Mouse (Mus musculus): ENCODE data around the gene Dpp10. TPM values are rescaled to one million over a fixed set of nuclear protein-coding genes. Genes with fewer than 3 reads are reported as not detected.

The Dpp10 gene
- polyA plus RNA-seq, 1 experiment from 2014 or later, result 6.9 TPM

DNA sequence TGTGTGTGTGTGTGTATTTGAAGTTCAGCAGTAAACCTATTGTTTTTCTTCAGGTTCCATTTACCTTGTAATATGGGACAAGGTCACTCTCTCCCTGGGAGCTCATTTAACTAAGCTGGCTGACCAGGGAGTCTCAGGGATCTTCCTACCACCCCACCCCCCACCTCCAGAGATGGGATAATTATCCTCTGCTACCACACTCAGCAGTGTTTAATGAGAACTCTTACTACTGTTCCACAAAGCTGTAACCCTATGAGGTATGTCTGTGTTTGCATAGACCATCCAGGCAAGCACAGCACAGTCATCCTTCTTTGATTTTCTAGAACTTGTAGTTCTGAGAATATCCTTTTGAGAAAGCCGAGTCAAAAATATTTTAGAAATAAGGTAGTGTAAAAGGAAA lies 471.6 kb downstream of the Dpp10 start:
- no peak overlapping the region for H3K27ac ChIP-seq (replicated peaks)
- no peak overlapping the region for H3K9ac ChIP-seq (replicated peaks)
- H3K4me2 ChIP-seq (replicated peaks), result no peak overlapping the region
- no peaks in the 10 kb centered on the region for H3K4me1 ChIP-seq
- no peaks in the 10 kb centered on the region for H3K9me3 ChIP-seq
- H3K36me3 ChIP-seq, result no peaks in the 10 kb centered on the region
- WGBS, result 79% methylated on average over 1 of the region's 1 CpGs
- no peak for ATAC-seq (replicated peaks)
- H3K27me3 ChIP-seq, result no peaks in the 10 kb centered on the region
- H3K4me3 ChIP-seq, result no peak overlapping the region

DNA sequence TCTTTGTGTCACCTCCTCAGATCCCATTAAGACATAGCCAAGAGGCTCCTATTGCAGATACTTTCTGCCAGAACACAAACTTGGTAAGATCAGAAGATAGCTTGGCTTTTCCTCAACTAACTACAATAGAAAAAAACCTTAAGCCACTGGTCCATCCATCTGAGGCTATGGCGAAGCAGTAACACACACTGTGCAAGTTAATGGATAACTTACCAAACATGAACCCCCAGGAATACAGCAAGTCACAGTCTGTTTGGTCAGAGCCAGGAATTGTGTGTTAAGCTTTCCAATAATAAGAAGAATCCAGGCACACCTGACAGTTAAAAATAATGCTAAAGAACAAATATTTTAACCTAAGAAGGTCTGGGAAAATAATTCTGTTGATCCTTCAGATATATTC lies 502.9 kb downstream of the Dpp10 start:
- Histone ChIP-seq H3K4me3 (no peak overlapping the region), H3K9ac (replicated peaks) (no peak overlapping the region), H3K27ac (replicated peaks) (no peak overlapping the region), H3K27me3 (no peaks in the 10 kb centered on the region), H3K4me1 (no peaks in the 10 kb centered on the region), H3K9me3 (no peaks in the 10 kb centered on the region), H3K36me3 (no peaks in the 10 kb centered on the region), H3K4me2 (replicated peaks) (no peak overlapping the region)
- 97% methylated on average over 1 of the region's 1 CpGs for WGBS
- no peak for ATAC-seq (replicated peaks)

DNA sequence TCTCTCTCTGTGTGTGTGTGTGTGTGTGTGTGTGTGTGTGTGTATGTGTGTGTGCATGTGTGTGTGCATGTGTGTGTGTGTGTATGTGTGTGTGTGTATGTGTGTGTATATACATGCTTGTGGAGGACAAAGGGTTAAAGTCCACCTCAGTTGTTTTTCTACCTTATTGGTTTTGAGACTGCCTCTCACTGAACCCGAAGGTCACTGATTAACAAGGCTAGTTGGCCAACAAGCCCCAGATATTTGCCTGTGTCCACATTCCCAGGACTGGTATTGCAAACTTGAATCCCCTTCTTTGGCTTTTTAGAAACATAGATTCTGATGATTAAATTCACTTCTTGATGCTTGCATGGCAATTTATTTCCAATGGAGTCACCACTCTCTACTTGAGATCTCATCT lies 577.6 kb downstream of the Dpp10 start:
- Histone ChIP-seq H3K36me3 (no peaks in the 10 kb centered on the region), H3K9ac (replicated peaks) (no peak overlapping the region), H3K4me2 (replicated peaks) (no peak overlapping the region), H3K27me3 (no peaks in the 10 kb centered on the region), H3K27ac (replicated peaks) (no peak overlapping the region), H3K9me3 (no peaks in the 10 kb centered on the region), H3K4me1 (no peaks in the 10 kb centered on the region), H3K4me3 (no peak overlapping the region)
- WGBS, result 42% methylated on average over 1 of the region's 1 CpGs
- ATAC-seq (replicated peaks), result no peak

DNA sequence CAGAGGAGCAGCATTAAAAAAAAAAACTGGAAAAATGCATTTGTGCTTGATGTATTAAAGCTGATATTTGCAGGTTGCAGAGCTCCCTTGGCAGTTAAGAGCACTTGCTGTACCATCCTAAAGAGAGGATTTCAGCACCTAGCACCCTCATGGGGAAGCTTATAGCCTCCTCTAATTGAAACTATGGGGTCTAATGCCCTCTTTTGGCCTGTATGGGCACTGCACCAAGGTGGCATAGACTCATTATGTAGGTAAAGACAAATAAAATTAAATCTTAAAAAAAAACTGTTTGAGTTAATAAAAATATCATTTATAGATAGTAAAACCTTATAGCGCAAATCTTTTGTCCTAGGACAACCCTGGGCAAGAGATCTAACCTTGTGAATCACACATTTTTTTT lies 631.2 kb downstream of the Dpp10 start:
- Histone ChIP-seq H3K4me3 (no peak overlapping the region), H3K27me3 (no peaks in the 10 kb centered on the region), H3K9ac (replicated peaks) (no peak overlapping the region), H3K9me3 (no peaks in the 10 kb centered on the region), H3K36me3 (no peaks in the 10 kb centered on the region), H3K4me2 (replicated peaks) (no peak overlapping the region), H3K27ac (replicated peaks) (no peak overlapping the region), H3K4me1 (no peaks in the 10 kb centered on the region)
- WGBS, result 68% methylated on average over 1 of the region's 1 CpGs
- ATAC-seq (replicated peaks), result no peak

DNA sequence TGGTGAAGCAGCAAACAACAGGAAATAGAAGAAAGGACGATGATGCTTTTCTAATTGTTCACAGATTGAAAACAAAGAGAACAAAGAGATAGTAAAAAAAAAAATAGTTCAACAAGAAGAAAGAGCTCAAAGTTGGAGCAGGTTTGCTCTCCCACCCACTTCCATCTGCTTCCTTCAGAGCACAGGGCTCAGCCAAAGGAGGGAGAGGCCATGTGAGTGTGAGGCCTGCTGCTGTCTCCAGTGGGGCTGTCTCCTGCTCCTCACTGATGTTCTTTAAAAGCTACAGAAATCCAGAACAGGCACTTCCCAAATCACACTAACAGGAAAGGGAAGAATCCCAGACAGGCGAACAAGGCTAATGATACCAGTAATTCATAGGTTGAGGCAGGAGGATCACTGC lies 694.1 kb downstream of the Dpp10 start:
- H3K27me3 ChIP-seq, result no peaks in the 10 kb centered on the region
- H3K27ac ChIP-seq (replicated peaks), result no peak overlapping the region
- 81% methylated on average over 2 of the region's 2 CpGs for WGBS
- H3K4me3 ChIP-seq, result no peak overlapping the region
- no peak for ATAC-seq (replicated peaks)
- no peaks in the 10 kb centered on the region for H3K4me1 ChIP-seq
- no peak overlapping the region for H3K9ac ChIP-seq (replicated peaks)
- no peaks in the 10 kb centered on the region for H3K36me3 ChIP-seq
- H3K4me2 ChIP-seq (replicated peaks), result no peak overlapping the region
- H3K9me3 ChIP-seq, result no peaks in the 10 kb centered on the region

DNA sequence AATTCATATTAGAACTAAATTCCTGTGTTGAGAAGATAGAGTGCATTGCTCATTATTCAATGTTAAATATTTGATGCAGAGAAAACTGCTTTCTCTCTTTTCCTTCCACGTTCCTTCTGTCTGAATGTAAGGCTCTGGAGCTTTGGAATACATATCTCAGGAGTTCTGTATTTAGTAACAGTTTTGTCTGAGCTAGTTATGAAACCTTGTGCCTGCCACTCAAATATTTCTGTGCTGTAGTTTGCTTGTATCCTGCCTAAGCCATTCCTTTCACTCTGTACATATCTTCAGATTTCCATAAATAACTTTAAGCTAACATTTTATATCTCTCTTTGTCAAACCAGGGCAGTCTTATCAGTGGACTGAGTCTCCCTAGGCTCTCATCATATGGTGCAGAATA lies 707.5 kb downstream of the Dpp10 start:
- Histone ChIP-seq H3K27me3 (no peaks in the 10 kb centered on the region), H3K9me3 (no peaks in the 10 kb centered on the region), H3K36me3 (no peaks in the 10 kb centered on the region), H3K4me3 (no peak overlapping the region), H3K27ac (replicated peaks) (no peak overlapping the region), H3K9ac (replicated peaks) (no peak overlapping the region), H3K4me2 (replicated peaks) (no peak overlapping the region), H3K4me1 (no peaks in the 10 kb centered on the region)
- ATAC-seq (replicated peaks), result no peak
- WGBS, result 69% methylated on average over 1 of the region's 1 CpGs

DNA sequence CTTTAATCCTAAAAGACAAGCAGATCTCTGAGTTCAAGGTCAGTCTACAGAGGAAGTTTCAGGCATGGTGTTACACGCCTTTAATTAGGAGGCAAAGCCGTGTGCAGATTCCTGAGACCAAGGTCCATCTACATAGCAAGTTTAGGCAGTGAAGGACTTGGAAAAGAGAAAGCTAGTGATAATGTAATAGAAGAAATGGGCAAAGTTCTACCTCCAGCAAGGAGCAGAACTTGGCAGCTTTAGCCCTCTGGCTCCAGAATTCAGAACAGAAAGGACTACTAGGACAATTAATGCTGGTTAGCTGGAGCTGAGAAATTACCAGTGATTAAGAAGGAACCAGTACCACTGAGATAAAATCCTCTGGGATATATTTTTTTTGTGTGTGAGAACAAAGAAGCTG lies 728.5 kb downstream of the Dpp10 start:
- no peaks in the 10 kb centered on the region for H3K27me3 ChIP-seq
- H3K27ac ChIP-seq (replicated peaks), result no peak overlapping the region
- no peaks in the 10 kb centered on the region for H3K36me3 ChIP-seq
- H3K9me3 ChIP-seq, result no peaks in the 10 kb centered on the region
- H3K4me2 ChIP-seq (replicated peaks), result no peak overlapping the region
- ATAC-seq (replicated peaks), result no peak
- no peak overlapping the region for H3K4me3 ChIP-seq
- no peaks in the 10 kb centered on the region for H3K4me1 ChIP-seq
- 90% methylated on average over 2 of the region's 2 CpGs for WGBS
- H3K9ac ChIP-seq (replicated peaks), result no peak overlapping the region

Data from forebrain, embryonic 15.5 days (tissue).